Mouse (Mus musculus) retina, postnatal 7 days (tissue): ENCODE results near the gene C7.

Source experiments
- DNase-seq: peaks from one replicate; pipeline ENCODE4 v3.0.0-alpha.2; 2012; ENCODE audit warnings: low read depth, low spot score

C7 gene

DNA sequence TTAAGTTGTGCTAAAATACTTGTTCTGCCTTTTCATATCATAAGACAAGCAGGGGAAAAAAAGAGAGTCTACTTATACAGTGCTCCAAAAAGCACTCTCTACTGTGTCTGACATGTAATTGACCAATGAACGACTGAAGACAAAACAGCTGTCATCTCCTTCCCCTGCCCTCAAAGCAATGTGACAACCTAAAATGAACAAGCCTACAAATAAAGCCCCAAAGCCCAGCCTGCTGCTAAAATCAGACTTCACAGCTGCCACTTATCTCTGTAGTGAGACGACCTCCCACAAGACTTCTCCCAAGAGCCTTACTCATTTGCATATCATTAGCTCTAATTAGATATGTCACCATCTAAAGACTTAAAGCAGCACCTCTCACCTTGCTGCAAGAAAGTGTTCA lies 60.6 kb downstream of the C7 start:
- no peak for DNase-seq

DNA sequence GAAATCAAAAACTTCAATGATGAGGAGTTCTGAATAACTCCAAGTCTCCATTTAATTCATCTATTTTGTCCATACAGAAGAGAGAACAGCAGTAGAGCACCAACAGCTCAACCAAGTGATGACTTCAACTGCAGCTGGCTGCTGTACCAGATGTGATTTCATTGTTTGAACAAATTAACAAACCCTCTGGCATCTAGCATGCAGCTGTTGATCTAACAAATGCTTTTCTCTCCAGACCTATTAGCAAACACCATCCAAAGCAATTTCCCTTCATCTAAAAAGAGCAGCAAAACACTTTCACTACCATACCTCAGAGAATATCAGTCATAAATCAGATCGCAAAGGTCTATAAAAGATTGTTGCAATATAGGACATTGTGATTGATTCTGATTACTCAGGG lies 90.2 kb downstream of the C7 start:
- DNase-seq, result no peak
